Mouse (Mus musculus): ENCODE data around the gene Pde4b. TPM values are rescaled to one million over a fixed set of nuclear protein-coding genes. Genes with fewer than 3 reads are reported as not detected.
"Not testable (repeated sequence)": the region's sequence is repeated elsewhere in the genome, so short reads cannot be mapped to it uniquely, and the experiment has no call there.

The Pde4b gene
- 3.7 and 4.7 TPM in 2 replicates for total RNA-seq (2021)
- long read RNA-seq, transcript Pde4b-203 (10 exons, 2,756 nt) = major isoform, 8 of 10 reads
- long read RNA-seq, partial matches to known transcripts = 1 of 10 reads
- long read RNA-seq, other reads (novel, unspliced or antisense) = 1 of 10 reads

- no peak for DNase-seq
These were observed at the start of gene Pde4b for GRCm38 (mm10) chr4:102087091-102087565. Gene Pde4b, plus strand, starts transcription at chr4:102087543.

- DNase-seq = no peak
These were observed 47.2 kb upstream of the Pde4b start for GRCm38 (mm10) chr4:102040190-102040589.

- DNase-seq = no peak
These were observed 41.9 kb upstream of the Pde4b start for GRCm38 (mm10) chr4:102045183-102046140.

GRCm38 (mm10) chr4:102049368-102049767, 38.0 kb upstream of the Pde4b start:
- not testable (repeated sequence) for DNase-seq

GRCm38 (mm10) chr4:102061322-102061721, 26.0 kb upstream of the Pde4b start:
- no peak for DNase-seq

- no peak for DNase-seq
These were observed 18.0 kb upstream of the Pde4b start for GRCm38 (mm10) chr4:102069314-102069713.

GRCm38 (mm10) chr4:102086336-102086735, 1.0 kb upstream of the Pde4b start:
- DNase-seq = no peak

- peak; percentile 24 for DNase-seq
These were observed 357 bp downstream of the Pde4b start for GRCm38 (mm10) chr4:102087566-102088234.

GRCm38 (mm10) chr4:102088235-102088867, 1.0 kb downstream of the Pde4b start:
- DNase-seq = no peak

GRCm38 (mm10) chr4:102095851-102096250, 8.5 kb downstream of the Pde4b start:
- DNase-seq = no peak

GRCm38 (mm10) chr4:102102241-102102640, 14.9 kb downstream of the Pde4b start:
- no peak for DNase-seq

- DNase-seq = peak; percentile 10
These were observed 17.2 kb downstream of the Pde4b start for GRCm38 (mm10) chr4:102104534-102105014.

- DNase-seq = no peak
These were observed 19.4 kb downstream of the Pde4b start for GRCm38 (mm10) chr4:102106771-102107170.

GRCm38 (mm10) chr4:102119454-102119853, 32.1 kb downstream of the Pde4b start:
- no peak for DNase-seq

- DNase-seq = no peak
These were observed 49.1 kb downstream of the Pde4b start for GRCm38 (mm10) chr4:102136366-102136849.

- DNase-seq = no peak
These were observed 51.0 kb downstream of the Pde4b start for GRCm38 (mm10) chr4:102138346-102138745.

- no peak for DNase-seq
These were observed 53.9 kb downstream of the Pde4b start for GRCm38 (mm10) chr4:102141241-102141640.

GRCm38 (mm10) chr4:102148766-102149165, 61.4 kb downstream of the Pde4b start:
- DNase-seq = no peak

GRCm38 (mm10) chr4:102159178-102159577, 71.8 kb downstream of the Pde4b start:
- DNase-seq = no peak

- no peak for DNase-seq
These were observed 84.3 kb downstream of the Pde4b start for GRCm38 (mm10) chr4:102171636-102172035.

- DNase-seq = no peak
These were observed 85.4 kb downstream of the Pde4b start for GRCm38 (mm10) chr4:102172711-102173213.

- no peak for DNase-seq
These were observed 88.6 kb downstream of the Pde4b start for GRCm38 (mm10) chr4:102175985-102176384.

Measured in adrenal gland, postnatal 25 days (tissue).